Mouse (Mus musculus): ENCODE measurements around the gene Rsph3a. TPM values are rescaled to one million over a fixed set of nuclear protein-coding genes. Genes with fewer than 3 reads are reported as not detected.
"Not testable (repeated sequence)": the region's sequence is repeated elsewhere in the genome, so short reads cannot be mapped to it uniquely, and the experiment has no call there.

The Rsph3a gene
- polyA plus RNA-seq, 1 experiment from 2014 or later: 15.9 TPM

DNA sequence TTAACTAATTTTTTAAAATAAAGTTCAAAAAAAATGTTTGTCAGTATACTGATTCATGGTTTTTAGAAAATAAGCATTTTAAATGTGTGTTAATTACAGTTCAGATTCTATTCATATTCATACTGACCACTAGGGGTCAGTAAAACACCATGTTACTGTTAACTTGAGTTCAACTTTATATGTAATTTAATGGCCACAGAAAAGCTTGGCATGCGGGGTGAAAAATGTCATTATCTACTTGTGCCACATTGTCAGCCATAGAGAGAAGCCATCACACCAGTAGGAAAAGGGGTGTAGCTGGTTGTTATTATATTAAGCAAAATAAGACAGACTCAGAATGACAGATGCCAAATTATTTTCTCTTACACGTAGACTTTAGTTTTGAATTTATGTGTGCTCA lies 38.1 kb downstream of the Rsph3a start:
- WGBS (ENCODE audit: insufficient replicate concordance): 61% methylated on average over 1 of the region's 2 CpGs
- not testable (repeated sequence) for H3K27ac ChIP-seq (replicated peaks); H3K9me3 ChIP-seq (replicated peaks); H3K36me3 ChIP-seq (replicated peaks); H3K4me2 ChIP-seq; H3K4me1 ChIP-seq (replicated peaks); H3K9ac ChIP-seq; H3K4me3 ChIP-seq (replicated peaks); ATAC-seq (ENCODE audit: insufficient read depth); H3K27me3 ChIP-seq

DNA sequence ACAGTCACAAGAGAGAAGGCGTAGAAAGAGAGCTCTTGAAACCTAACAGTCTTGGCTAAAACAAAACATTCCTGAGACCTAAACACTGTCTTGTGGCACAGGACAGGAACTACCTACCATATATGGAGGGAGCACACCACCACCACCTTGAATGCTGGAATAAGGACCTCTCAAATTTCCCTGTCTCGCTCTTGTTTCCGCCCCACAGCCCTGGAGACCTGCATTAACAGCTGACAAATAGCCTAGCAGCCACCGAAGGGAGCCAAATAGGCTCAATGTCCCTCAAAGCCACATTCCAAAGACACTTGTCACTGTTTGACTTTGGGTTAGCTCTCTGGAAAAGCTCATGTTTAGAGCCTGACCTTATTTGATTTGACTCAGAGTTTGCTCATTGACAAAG lies 40.2 kb downstream of the Rsph3a start:
- not testable (repeated sequence) for H3K9me3 ChIP-seq (replicated peaks); H3K4me3 ChIP-seq (replicated peaks); H3K4me2 ChIP-seq; H3K27me3 ChIP-seq; H3K27ac ChIP-seq (replicated peaks); H3K9ac ChIP-seq; H3K4me1 ChIP-seq (replicated peaks); ATAC-seq (ENCODE audit: insufficient read depth); H3K36me3 ChIP-seq (replicated peaks)
- 58% methylated on average over 4 of the region's 4 CpGs for WGBS (ENCODE audit: insufficient replicate concordance)

DNA sequence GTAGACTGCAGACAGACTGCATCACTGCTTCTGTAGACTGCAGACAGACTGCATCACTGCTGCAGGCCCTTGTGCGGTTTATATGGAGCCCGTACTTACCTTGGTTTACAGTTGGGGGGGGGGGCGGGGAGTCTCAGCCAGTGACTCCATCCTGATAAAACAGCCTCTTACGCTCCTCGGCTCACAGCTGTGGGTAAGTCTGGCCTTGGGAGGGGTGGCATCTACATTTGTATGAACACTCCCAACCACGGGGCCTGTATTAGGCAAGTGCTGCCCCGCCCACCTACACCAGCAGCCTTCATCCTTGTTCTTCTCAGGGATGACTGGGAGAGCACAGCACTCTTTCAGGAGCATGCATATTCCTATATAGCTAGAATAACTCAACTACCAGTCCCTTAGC lies 41.6 kb downstream of the Rsph3a start:
- ATAC-seq (ENCODE audit: insufficient read depth); H3K9ac ChIP-seq; H3K27ac ChIP-seq (replicated peaks); H3K27me3 ChIP-seq; H3K36me3 ChIP-seq (replicated peaks); H3K4me3 ChIP-seq (replicated peaks); H3K4me2 ChIP-seq; H3K9me3 ChIP-seq (replicated peaks); H3K4me1 ChIP-seq (replicated peaks): not testable (repeated sequence)
- WGBS (ENCODE audit: insufficient replicate concordance): 48% methylated on average over 7 of the region's 7 CpGs

DNA sequence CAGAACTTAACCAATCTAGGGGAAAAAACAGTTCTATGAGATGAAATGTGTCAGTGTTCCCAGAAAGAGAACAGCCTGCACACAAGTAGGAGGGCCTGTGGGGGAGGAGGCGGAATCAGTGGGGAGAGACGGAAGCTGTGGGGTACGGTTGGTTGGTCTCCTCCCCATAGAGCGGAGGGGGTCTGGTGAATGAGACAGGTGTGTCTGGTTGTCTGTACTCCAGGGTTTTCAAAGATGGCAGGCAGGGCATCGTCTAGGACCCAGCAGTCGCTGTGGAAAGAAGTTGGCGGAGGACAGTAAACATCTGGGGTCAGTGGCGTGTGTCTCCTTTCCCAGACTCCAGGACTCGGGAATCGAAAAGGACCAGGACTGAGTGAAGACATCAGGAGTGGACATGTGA lies 57.8 kb downstream of the Rsph3a start:
- not testable (repeated sequence) for H3K4me2 ChIP-seq; H3K9me3 ChIP-seq (replicated peaks)
- WGBS (ENCODE audit: insufficient replicate concordance): 75% methylated on average over 10 of the region's 10 CpGs

DNA sequence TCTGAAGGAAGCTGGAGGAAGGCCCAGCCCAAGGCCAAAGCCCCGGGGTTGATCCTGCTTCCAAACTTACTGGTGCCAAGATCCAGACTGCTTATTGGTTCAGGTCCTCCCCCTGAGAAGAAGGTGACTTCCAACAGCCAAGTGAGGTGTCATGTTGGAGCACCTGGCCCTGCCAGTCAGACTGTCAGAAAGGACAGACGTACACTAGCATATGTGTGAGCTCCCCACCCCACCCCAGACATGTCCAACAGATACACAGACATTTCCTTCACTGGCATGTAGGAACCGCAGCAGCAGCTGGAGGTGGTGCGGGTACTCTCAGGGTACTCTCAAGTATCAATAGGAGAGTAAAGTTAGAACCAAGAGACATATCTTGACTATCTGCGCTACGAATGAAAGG lies 61.4 kb downstream of the Rsph3a start:
- not testable (repeated sequence) for H3K4me1 ChIP-seq (replicated peaks); H3K9me3 ChIP-seq (replicated peaks); H3K4me2 ChIP-seq; H3K27me3 ChIP-seq; H3K27ac ChIP-seq (replicated peaks); H3K4me3 ChIP-seq (replicated peaks); H3K36me3 ChIP-seq (replicated peaks); ATAC-seq (ENCODE audit: insufficient read depth); H3K9ac ChIP-seq
- WGBS (ENCODE audit: insufficient replicate concordance): 49% methylated on average over 2 of the region's 6 CpGs

More for the DNA sequence above, 57.8 kb downstream of the Rsph3a start:
- H3K27me3 ChIP-seq; H3K4me1 ChIP-seq (replicated peaks); H3K4me3 ChIP-seq (replicated peaks); H3K36me3 ChIP-seq (replicated peaks); H3K27ac ChIP-seq (replicated peaks); H3K9ac ChIP-seq; ATAC-seq (ENCODE audit: insufficient read depth): not testable (repeated sequence)

DNA sequence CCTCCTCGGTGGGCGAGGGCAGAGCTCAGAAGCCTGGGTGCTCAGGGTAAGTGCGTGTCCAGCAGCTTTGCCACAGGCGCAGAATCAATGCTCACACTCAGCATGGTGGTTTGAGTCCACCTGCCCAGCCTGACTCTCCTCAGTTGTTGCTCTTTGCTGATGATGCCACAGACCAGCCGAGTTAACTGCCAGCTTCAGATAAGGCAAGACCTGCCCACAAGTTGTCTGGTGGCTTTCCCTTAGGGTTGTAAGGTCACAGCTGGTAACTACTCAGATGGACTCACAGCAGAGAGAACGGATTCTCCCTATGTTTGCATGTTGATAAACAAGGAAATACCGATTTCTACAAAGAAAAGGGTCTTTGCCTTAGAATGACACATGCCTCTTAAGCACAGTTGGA lies 64.2 kb downstream of the Rsph3a start:
- 28% methylated on average over 7 of the region's 7 CpGs for whole genome bisulfite sequencing (ENCODE audit: insufficient replicate concordance)
- H3K9me3 ChIP-seq (replicated peaks); H3K27ac ChIP-seq (replicated peaks): not testable (repeated sequence)

DNA sequence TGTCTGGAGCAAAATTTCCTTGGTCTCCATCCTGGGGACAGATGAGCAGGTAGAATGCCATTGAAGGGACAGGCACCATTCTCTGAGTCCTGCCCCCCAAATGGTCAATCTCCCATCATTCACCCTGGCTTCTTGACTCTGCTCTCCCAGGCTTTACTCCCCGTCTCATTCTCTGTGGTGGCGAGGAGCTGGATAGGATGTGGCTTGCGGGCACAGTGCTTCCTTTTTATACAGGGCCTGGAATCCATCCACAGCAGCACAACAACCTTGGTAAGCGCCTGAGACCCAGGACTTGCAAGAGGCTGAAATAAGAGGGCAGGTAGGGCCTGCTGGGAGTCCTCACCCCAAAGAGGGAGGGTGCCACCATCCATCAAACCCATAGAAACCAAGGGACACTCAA lies 68.6 kb downstream of the Rsph3a start:
- H3K9me3 ChIP-seq (replicated peaks); H3K4me3 ChIP-seq (replicated peaks); H3K27ac ChIP-seq (replicated peaks); H3K27me3 ChIP-seq; H3K4me1 ChIP-seq (replicated peaks); H3K9ac ChIP-seq; H3K36me3 ChIP-seq (replicated peaks); ATAC-seq (ENCODE audit: insufficient read depth); H3K4me2 ChIP-seq: not testable (repeated sequence)
- WGBS (ENCODE audit: insufficient replicate concordance): 57% methylated on average over 3 of the region's 4 CpGs

More for the DNA sequence above, 64.2 kb downstream of the Rsph3a start:
- not testable (repeated sequence) for H3K36me3 ChIP-seq (replicated peaks); H3K4me2 ChIP-seq; H3K27me3 ChIP-seq; ATAC-seq (ENCODE audit: insufficient read depth); H3K4me3 ChIP-seq (replicated peaks); H3K4me1 ChIP-seq (replicated peaks); H3K9ac ChIP-seq

DNA sequence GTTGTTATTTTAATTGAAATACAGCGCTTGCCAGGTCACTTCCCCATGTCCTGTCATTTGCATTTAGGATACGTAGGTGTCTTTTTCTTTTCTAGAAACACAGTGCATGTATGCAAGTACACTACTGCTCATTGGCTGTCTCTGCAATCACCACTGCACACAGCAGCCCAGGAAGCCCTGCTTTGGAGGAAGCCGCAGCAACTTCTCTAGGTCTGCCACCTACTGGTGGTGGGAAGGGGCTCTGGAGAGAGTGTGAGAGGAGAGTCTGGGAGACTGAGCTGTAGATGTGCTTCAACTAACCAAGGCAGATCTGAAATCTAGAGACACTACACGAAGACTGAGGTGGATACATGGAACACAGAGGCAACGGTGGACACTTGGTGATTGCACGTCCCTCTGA lies 77.3 kb downstream of the Rsph3a start:
- not testable (repeated sequence) for ATAC-seq (ENCODE audit: insufficient read depth); H3K27ac ChIP-seq (replicated peaks); H3K4me3 ChIP-seq (replicated peaks); H3K4me2 ChIP-seq; H3K4me1 ChIP-seq (replicated peaks); H3K36me3 ChIP-seq (replicated peaks); H3K27me3 ChIP-seq; H3K9ac ChIP-seq; H3K9me3 ChIP-seq (replicated peaks)
- WGBS (ENCODE audit: insufficient replicate concordance): no CpG with 5 or more reads among the region's 6 CpGs

DNA sequence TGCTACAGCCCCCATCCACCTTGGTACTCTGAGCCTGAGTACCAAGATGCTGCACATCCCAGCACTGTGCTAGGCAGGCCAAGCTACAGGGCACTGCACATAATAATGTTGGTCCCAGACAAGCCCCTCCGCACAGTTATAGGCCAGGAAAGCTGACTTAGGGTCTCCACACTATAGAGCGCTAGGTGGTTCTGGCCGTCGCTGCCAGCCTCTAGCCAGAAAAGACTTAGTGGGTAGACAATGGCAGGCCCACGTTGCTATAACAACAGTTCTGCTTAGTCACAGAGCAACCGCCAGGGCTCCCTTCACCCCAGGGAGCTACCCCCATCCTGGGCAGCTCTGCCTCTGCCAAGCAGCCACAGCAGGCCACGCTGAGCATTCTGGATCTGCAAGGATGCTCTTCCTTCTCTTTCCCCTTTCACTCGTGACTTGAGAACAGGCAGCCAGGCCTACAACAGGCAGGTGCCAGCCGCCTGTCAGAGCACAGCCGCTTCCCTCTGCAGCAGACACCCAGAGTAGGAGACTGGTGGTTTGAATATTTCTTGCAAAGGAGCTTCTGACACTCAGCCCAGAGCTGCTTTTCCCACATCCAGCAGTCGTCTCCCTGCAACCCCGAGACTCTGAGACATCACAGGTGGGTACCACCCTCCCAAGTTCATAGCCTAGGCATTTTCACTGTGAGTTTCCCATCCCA lies 82.2 kb downstream of the Rsph3a start:
- not testable (repeated sequence) for H3K4me1 ChIP-seq (replicated peaks); H3K9me3 ChIP-seq (replicated peaks); H3K27me3 ChIP-seq; H3K4me3 ChIP-seq (replicated peaks); ATAC-seq (ENCODE audit: insufficient read depth); H3K9ac ChIP-seq; H3K4me2 ChIP-seq; H3K27ac ChIP-seq (replicated peaks); H3K36me3 ChIP-seq (replicated peaks)
- no CpG with 5 or more reads among the region's 12 CpGs for WGBS (ENCODE audit: insufficient replicate concordance)

Other genes with a start within 250 kb of the Rsph3a start
- 0.53 and 0.76 TPM in 2 replicates for gene Fndc1, start 118.3 kb upstream of the Rsph3a start, polyA plus RNA-seq (2015; fragmentation: Nextera tagmentation; extraction: Ambion mirVana)
- 1.8 and 2.2 TPM in 2 replicates for gene Tagap, start 19.6 kb upstream of the Rsph3a start, polyA plus RNA-seq (2015; fragmentation: Nextera tagmentation; extraction: Ambion mirVana)
- not detected in 2 replicates for gene Gm49673, start 202.2 kb downstream of the Rsph3a start, polyA plus RNA-seq (2015; fragmentation: Nextera tagmentation; extraction: Ambion mirVana)
- 18.0 and 21.5 TPM in 2 replicates for gene Rnaset2a, start 202.5 kb downstream of the Rsph3a start, polyA plus RNA-seq (2015; fragmentation: Nextera tagmentation; extraction: Ambion mirVana)
- gene Fgfr1op, start 219.9 kb downstream of the Rsph3a start, polyA plus RNA-seq (2015; fragmentation: Nextera tagmentation; extraction: Ambion mirVana): 9.7 and 9.8 TPM in 2 replicates